Mouse (Mus musculus) 3T3-L1 (cell line): ENCODE measurements at regions not wholly inside any gene's neighbourhood (a gene's known extent, or its start where the extent isn't known, plus 50 kb on each side); places are given as distances from the start of the nearest gene placed in this dataset.
A peak's percentile ranks its signal among the peaks of the same experiment; 100 is the strongest.

Experiments used
- DNase-seq: peaks from one replicate; pipeline ENCODE4 v3.0.0-alpha.2; 2015; ENCODE audit warnings: low read depth, low spot score

- DNase-seq: no peak
Measured at GRCm38 (mm10) chr13:97425731-97426130, 184.8 kb downstream of the Enc1 start.

GRCm38 (mm10) chr13:97423911-97424310 lies 183.0 kb downstream of the Enc1 start:
- DNase-seq: peak; percentile 41

- DNase-seq: no peak
Measured at GRCm38 (mm10) chr13:97423298-97423817, 182.5 kb downstream of the Enc1 start.

GRCm38 (mm10) chr13:97422897-97423296 lies 182.0 kb downstream of the Enc1 start:
- DNase-seq: no peak

- no peak for DNase-seq
Measured at GRCm38 (mm10) chr13:97421831-97422230, 180.9 kb downstream of the Enc1 start.

- no peak for DNase-seq
Measured at GRCm38 (mm10) chr13:97420773-97421172, 179.9 kb downstream of the Enc1 start.

GRCm38 (mm10) chr13:97419100-97419499 lies 178.2 kb downstream of the Enc1 start:
- no peak for DNase-seq

GRCm38 (mm10) chr13:97418681-97419080 lies 177.8 kb downstream of the Enc1 start:
- DNase-seq: no peak

- no peak for DNase-seq
Measured at GRCm38 (mm10) chr13:97418081-97418480, 177.2 kb downstream of the Enc1 start.

- DNase-seq: no peak
Measured at GRCm38 (mm10) chr13:97415927-97416709, 175.2 kb downstream of the Enc1 start.

GRCm38 (mm10) chr13:97415381-97415780 lies 174.5 kb downstream of the Enc1 start:
- DNase-seq: no peak

- DNase-seq: peak; percentile 32
Measured at GRCm38 (mm10) chr13:97412151-97412550, 171.2 kb downstream of the Enc1 start.

- no peak for DNase-seq
Measured at GRCm38 (mm10) chr13:97410550-97411201, 169.8 kb downstream of the Enc1 start.

GRCm38 (mm10) chr13:97409891-97410525 lies 169.1 kb downstream of the Enc1 start:
- DNase-seq: no peak

- no peak for DNase-seq
Measured at GRCm38 (mm10) chr13:97409291-97409780, 168.4 kb downstream of the Enc1 start.

- DNase-seq: no peak
Measured at GRCm38 (mm10) chr13:97408414-97409290, 167.7 kb downstream of the Enc1 start.

GRCm38 (mm10) chr13:97407773-97408172 lies 166.9 kb downstream of the Enc1 start:
- DNase-seq: no peak

- DNase-seq: no peak
Measured at GRCm38 (mm10) chr13:97406678-97407077, 165.8 kb downstream of the Enc1 start.

GRCm38 (mm10) chr13:97402164-97402761 lies 161.4 kb downstream of the Enc1 start:
- DNase-seq: no peak

GRCm38 (mm10) chr13:97401620-97402019 lies 160.7 kb downstream of the Enc1 start:
- no peak for DNase-seq

GRCm38 (mm10) chr13:97398041-97398440 lies 157.1 kb downstream of the Enc1 start:
- DNase-seq: no peak
